Mouse (Mus musculus) stomach, postnatal 0 days (tissue): Measurements from ENCODE around the gene Slc15a4. TPM values are rescaled to one million over a fixed set of nuclear protein-coding genes. Genes with fewer than 3 reads are reported as not detected.

Experiments used
- ATAC-seq: fragments of 200-750 bp; cut with Nextera tagmentation; 2 replicates; pipeline ENCODE4 v1.8.0; 2017; ENCODE audit not compliant: low FRiP score, low TSS enrichment
- DNase-seq: peaks from one replicate; pipeline ENCODE4 v3.0.0-alpha.2; 2016; ENCODE audit warnings: low spot score
- H3K27ac ChIP-seq: fragments of 300-500 bp; sonication (generic); replicated peaks from 2 replicates; pipeline ENCODE4 v1.5.1; 2014; ENCODE audit warnings: mild to moderate bottlenecking, control low read depth
- H3K27me3 ChIP-seq: fragments of 300-500 bp; sonication (generic); 2 replicates; pipeline ENCODE4 v1.6.1; 2014; ENCODE audit warnings: low read length; ENCODE audit not compliant: control insufficient read depth, insufficient read depth
- H3K36me3 ChIP-seq: fragments of 300-500 bp; sonication (generic); 2 replicates; pipeline ENCODE4 v1.6.1; 2014; ENCODE audit warnings: low read length, mixed read lengths; ENCODE audit not compliant: control insufficient read depth, insufficient read depth
- H3K4me1 ChIP-seq: fragments of 300-500 bp; sonication (generic); replicated peaks from 2 replicates; pipeline ENCODE4 v1.6.1; 2014; ENCODE audit warnings: antibody characterized with exemption; ENCODE audit not compliant: control insufficient read depth, insufficient read depth
- H3K4me2 ChIP-seq: fragments of 300-500 bp; sonication (generic); replicated peaks from 2 replicates; pipeline ENCODE4 v1.6.1; 2014; ENCODE audit warnings: low read depth, mild to moderate bottlenecking, control low read depth, moderate library complexity
- H3K4me3 ChIP-seq: fragments of 300-500 bp; sonication (generic); 2 replicates; pipeline ENCODE4 v1.5.1; 2014; ENCODE audit warnings: low read depth, low read length, control low read depth
- H3K9ac ChIP-seq: fragments of 300-500 bp; sonication (generic); 2 replicates; pipeline ENCODE4 v1.6.1; 2014; ENCODE audit warnings: mild to moderate bottlenecking, low read length, control low read depth, mixed read lengths
- H3K9me3 ChIP-seq: fragments of 300-500 bp; sonication (generic); 2 replicates; pipeline ENCODE4 v1.6.1; 2016; ENCODE audit warnings: low read length; ENCODE audit not compliant: control insufficient read depth
- CTCF ChIP-seq: IDR thresholded peaks from 2 replicates; pipeline ENCODE4 v1.5.1; 2016; ENCODE audit warnings: antibody characterized with exemption, low read depth, mild to moderate bottlenecking, moderate library complexity
- EP300 ChIP-seq: optimal IDR thresholded peaks from 2 replicates; pipeline ENCODE3; 2016; ENCODE audit warnings: antibody characterized with exemption
- WGBS: fragments of 180-500 bp; shearing (Covaris S2); extraction: QIAGEN DNeasy Blood & Tissue Kit; methylation state at CpG from one replicate; pipeline ENCODE4 v1.1.7; 2014; 5-methylcytosine and 5-hydroxymethylcytosine counted together
- polyA plus RNA-seq: library from polyadenylated mRNA; unstranded; fragments of >200 nt; fragmentation: Nextera tagmentation; extraction: Ambion mirVana; gene quantifications from 2 replicates; pipeline ENCODE4 v1.2.1, GENCODE M21; 2015

The Slc15a4 gene
- polyA plus RNA-seq, 1 experiment from 2014 or later: 10.6 TPM

- Histone ChIP-seq H3K4me2 (no peak overlapping the region), H3K9ac (no peak overlapping the region), H3K9me3 (no peaks in the 10 kb centered on the region), H3K27ac (no peak overlapping the region), H3K4me1 (no peaks in the 10 kb centered on the region), H3K36me3 (no peaks in the 10 kb centered on the region), H3K4me3 (no peak overlapping the region), H3K27me3 (no peaks in the 10 kb centered on the region)
- WGBS: 79% methylated on average over 3 of the region's 3 CpGs
- DNase-seq: no peak
- no peak for TF ChIP-seq CTCF
- no peak for TF ChIP-seq EP300
- no peak for ATAC-seq
These were observed 71.6 kb downstream of the Slc15a4 start for GRCm38 (mm10) chr5:127561086-127561485.

DNA sequence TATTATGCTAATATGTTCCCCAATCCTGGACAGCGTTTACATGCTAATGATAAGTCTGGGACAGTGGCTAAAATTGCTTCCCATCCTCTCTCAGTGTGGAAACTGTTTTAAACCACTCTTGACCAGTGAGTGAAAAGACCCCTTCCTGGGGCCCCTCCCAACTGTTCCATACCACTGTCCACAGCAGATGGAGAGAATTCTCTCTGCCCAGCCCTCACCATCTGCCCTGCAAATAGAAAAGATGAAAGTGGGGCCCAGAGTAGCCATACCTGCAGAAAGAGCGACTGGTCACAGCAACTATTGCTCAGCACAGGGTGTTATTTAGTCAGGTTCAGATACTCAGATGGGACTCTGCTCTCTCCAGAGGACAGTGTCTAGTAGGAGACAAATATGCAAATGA is 84.6 kb downstream of the Slc15a4 start:
- H3K27ac ChIP-seq: no peak overlapping the region
- ATAC-seq (no peak), DNase-seq (no peak)
- TF ChIP-seq CTCF (no peak), EP300 (no peak)
- no peaks in the 10 kb centered on the region for H3K9me3 ChIP-seq
- H3K27me3 ChIP-seq: no peaks in the 10 kb centered on the region
- H3K4me2 ChIP-seq: no peak overlapping the region
- H3K9ac ChIP-seq: no peak overlapping the region
- H3K4me3 ChIP-seq: no peak overlapping the region
- H3K36me3 ChIP-seq: no peaks in the 10 kb centered on the region
- WGBS: 70% methylated on average over 2 of the region's 2 CpGs
- no peaks in the 10 kb centered on the region for H3K4me1 ChIP-seq

- Histone ChIP-seq H3K9me3 (no peaks in the 10 kb centered on the region), H3K36me3 (no peaks in the 10 kb centered on the region), H3K4me1 (no peaks in the 10 kb centered on the region), H3K9ac (no peak overlapping the region), H3K27me3 (no peaks in the 10 kb centered on the region), H3K4me2 (no peak overlapping the region), H3K27ac (no peak overlapping the region), H3K4me3 (no peak overlapping the region)
- ATAC-seq (no peak), DNase-seq (no peak)
- WGBS: 82% methylated on average over 5 of the region's 5 CpGs
- TF ChIP-seq EP300: no peak
- no peak for TF ChIP-seq CTCF
These were observed 86.1 kb downstream of the Slc15a4 start for GRCm38 (mm10) chr5:127546585-127546991.

Other genes with a start within 250 kb of the Slc15a4 start
- 0.40 and 0.77 TPM in 2 replicates for gene Glt1d1, start 635 bp downstream of the Slc15a4 start, polyA plus RNA-seq